Mouse (Mus musculus) midbrain, embryonic 14.5 days (tissue): ENCODE data around the gene Camk1d. TPM values are rescaled to one million over a fixed set of nuclear protein-coding genes. Genes with fewer than 3 reads are reported as not detected.
A peak's percentile ranks its signal among the peaks of the same experiment; 100 is the strongest.

ENCODE experiments used
- ATAC-seq: fragments of 200-750 bp; cut with Nextera tagmentation; 2 replicates; pipeline ENCODE4 v1.8.0; 2017; ENCODE audit warnings: moderate number of reproducible peaks, moderate library complexity; ENCODE audit not compliant: low FRiP score, low TSS enrichment
- DNase-seq: peaks from one replicate; pipeline ENCODE4 v3.0.0-alpha.2; 2015
- H3K27ac ChIP-seq: fragments of 300-500 bp; sonication (generic); replicated peaks from 2 replicates; pipeline ENCODE4 v1.5.1; 2014; ENCODE audit warnings: mild to moderate bottlenecking, low read depth, low read length, moderate library complexity
- H3K27me3 ChIP-seq: fragments of 300-500 bp; sonication (generic); 2 replicates; pipeline ENCODE4 v1.6.1; 2014; ENCODE audit warnings: low read length, control low read depth, mixed read lengths; ENCODE audit not compliant: control insufficient read depth, insufficient read depth
- H3K36me3 ChIP-seq: fragments of 300-500 bp; sonication (generic); 2 replicates; pipeline ENCODE4 v1.6.1; 2014; ENCODE audit warnings: low read length, control low read depth; ENCODE audit not compliant: control insufficient read depth, insufficient read depth
- H3K4me1 ChIP-seq: fragments of 300-500 bp; sonication (generic); 2 replicates; pipeline ENCODE4 v1.6.1; 2014; ENCODE audit warnings: mild to moderate bottlenecking, antibody characterized with exemption, low read length, control low read depth; ENCODE audit not compliant: control insufficient read depth, insufficient read depth
- H3K4me2 ChIP-seq: fragments of 300-500 bp; sonication (generic); 2 replicates; pipeline ENCODE4 v1.6.1; 2014; ENCODE audit warnings: mild to moderate bottlenecking, low read length, moderate library complexity
- H3K4me3 ChIP-seq: fragments of 300-500 bp; sonication (generic); replicated peaks from 2 replicates; pipeline ENCODE4 v1.5.1; 2014; ENCODE audit warnings: low read depth, low read length
- H3K9ac ChIP-seq: fragments of 300-500 bp; sonication (generic); replicated peaks from 2 replicates; pipeline ENCODE4 v1.6.1; 2014; ENCODE audit warnings: mild to moderate bottlenecking, low read length, moderate library complexity
- H3K9me3 ChIP-seq: fragments of 300-500 bp; sonication (generic); 2 replicates; pipeline ENCODE4 v1.6.1; 2016; ENCODE audit warnings: low read length, control low read depth, mixed read lengths; ENCODE audit not compliant: control insufficient read depth
- WGBS: fragments of 180-500 bp; shearing (Covaris S2); extraction: QIAGEN DNeasy Blood & Tissue Kit; methylation state at CpG from one replicate; pipeline ENCODE4 v1.1.7; 2014; 5-methylcytosine and 5-hydroxymethylcytosine counted together
- polyA plus RNA-seq: library from polyadenylated mRNA; unstranded; fragments of >200 nt; fragmentation: Nextera tagmentation; extraction: Ambion mirVana; gene quantifications from 2 replicates; pipeline ENCODE4 v1.2.1, GENCODE M21; 2014

The Camk1d gene
- polyA plus RNA-seq, 1 experiment from 2014 or later: 6.0 TPM

DNA sequence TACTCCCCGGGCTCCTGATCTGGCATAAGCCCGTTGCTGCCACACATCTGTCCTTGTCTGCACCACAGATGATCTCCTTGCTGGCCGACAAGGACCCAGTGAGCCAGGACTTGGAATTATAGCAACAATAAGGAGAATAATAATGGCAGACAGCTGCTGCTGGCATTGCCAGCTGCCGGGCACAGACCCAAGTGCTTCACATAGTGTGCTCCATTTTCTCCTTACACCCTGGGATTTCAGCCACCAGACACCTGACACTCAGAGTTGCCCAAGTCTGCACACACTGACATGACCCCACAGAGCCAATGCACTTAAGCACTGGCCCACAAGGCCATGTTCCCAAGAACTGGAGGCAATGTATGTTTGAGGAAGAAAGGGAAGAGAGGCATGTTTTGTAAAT, 214.7 kb downstream of the Camk1d start:
- H3K36me3 ChIP-seq: no peaks in the 10 kb centered on the region
- H3K27me3 ChIP-seq: no peaks in the 10 kb centered on the region
- H3K4me1 ChIP-seq: no peaks in the 10 kb centered on the region
- 63% methylated on average over 4 of the region's 4 CpGs for WGBS
- H3K4me3 ChIP-seq: no peak overlapping the region
- DNase-seq: no peak
- no peak for ATAC-seq
- no peaks in the 10 kb centered on the region for H3K9me3 ChIP-seq
- no peak overlapping the region for H3K4me2 ChIP-seq
- H3K27ac ChIP-seq: no peak overlapping the region
- no peak overlapping the region for H3K9ac ChIP-seq

DNA sequence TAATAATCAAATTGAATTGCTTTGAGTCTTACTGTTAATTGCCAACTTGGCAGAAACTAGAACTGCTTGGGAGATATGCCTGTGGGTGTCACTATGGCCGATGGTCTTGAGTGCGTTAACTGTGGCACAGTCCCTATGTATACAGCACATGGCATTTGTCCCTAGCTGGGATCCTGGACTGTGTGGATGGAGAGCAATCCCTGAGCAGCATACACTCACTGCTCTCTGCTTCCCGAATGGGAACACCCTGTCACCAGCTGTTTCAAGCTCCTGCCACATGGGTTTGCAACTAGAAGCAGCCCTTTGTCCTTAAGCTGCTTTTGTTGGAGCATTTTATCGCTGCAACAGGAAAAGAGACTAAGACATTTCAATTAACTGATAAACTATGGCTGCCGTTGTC, 224.4 kb downstream of the Camk1d start:
- Histone ChIP-seq H3K4me2 (no peak overlapping the region), H3K4me1 (no peaks in the 10 kb centered on the region), H3K27me3 (no peaks in the 10 kb centered on the region), H3K36me3 (no peaks in the 10 kb centered on the region), H3K9me3 (no peaks in the 10 kb centered on the region), H3K27ac (no peak overlapping the region), H3K4me3 (no peak overlapping the region), H3K9ac (no peak overlapping the region)
- DNase-seq: peak; percentile 18
- no peak for ATAC-seq
- WGBS: 51% methylated on average over 5 of the region's 5 CpGs

DNA sequence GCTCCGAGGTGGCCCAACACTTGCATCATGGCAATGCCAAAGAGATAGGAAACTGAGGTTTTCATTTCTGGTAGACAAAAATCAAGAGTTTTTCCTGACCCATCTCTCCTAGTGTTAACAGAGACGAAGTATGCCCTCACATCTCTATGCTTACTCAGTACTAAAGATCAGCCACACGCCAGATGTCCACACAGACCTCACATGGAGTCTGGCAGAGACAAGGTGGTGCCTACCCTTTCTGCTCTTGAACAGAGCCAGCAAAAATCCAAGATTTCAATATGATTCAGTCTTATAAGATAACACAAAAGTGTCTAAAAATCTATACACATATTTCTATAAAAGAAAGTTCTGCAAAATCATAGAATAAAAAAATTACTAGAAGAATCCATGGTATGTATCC, 227.0 kb downstream of the Camk1d start:
- Histone ChIP-seq H3K27me3 (no peaks in the 10 kb centered on the region), H3K36me3 (no peaks in the 10 kb centered on the region), H3K9me3 (no peaks in the 10 kb centered on the region), H3K27ac (no peak overlapping the region), H3K4me3 (no peak overlapping the region), H3K4me1 (no peaks in the 10 kb centered on the region), H3K9ac (no peak overlapping the region), H3K4me2 (no peak overlapping the region)
- DNase-seq (no peak), ATAC-seq (no peak)
- WGBS: 90% methylated on average over 3 of the region's 3 CpGs

DNA sequence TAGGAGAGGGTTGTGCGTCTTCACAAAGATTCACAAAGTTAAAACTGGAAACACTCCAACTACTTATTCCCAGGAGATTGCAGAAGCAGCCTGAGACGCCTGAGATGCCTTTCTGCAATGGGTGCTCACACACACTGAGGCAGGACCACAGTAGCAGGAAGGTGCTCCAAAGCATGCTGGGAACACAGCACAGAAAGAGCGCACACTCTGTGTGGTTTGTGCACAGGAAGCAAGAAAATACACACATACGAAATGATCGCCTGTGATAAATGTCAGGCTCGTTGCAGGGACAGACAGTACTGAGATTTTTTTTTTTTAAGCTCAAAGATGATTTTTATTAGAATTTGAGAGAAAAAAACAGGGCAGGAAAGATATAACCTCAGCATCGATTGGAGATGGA, 227.7 kb downstream of the Camk1d start:
- Histone ChIP-seq H3K27me3 (no peaks in the 10 kb centered on the region), H3K36me3 (no peaks in the 10 kb centered on the region), H3K27ac (no peak overlapping the region), H3K9ac (no peak overlapping the region), H3K9me3 (no peaks in the 10 kb centered on the region), H3K4me3 (no peak overlapping the region), H3K4me2 (no peak overlapping the region), H3K4me1 (no peaks in the 10 kb centered on the region)
- WGBS: 94% methylated on average over 7 of the region's 7 CpGs
- no peak for DNase-seq
- no peak for ATAC-seq

DNA sequence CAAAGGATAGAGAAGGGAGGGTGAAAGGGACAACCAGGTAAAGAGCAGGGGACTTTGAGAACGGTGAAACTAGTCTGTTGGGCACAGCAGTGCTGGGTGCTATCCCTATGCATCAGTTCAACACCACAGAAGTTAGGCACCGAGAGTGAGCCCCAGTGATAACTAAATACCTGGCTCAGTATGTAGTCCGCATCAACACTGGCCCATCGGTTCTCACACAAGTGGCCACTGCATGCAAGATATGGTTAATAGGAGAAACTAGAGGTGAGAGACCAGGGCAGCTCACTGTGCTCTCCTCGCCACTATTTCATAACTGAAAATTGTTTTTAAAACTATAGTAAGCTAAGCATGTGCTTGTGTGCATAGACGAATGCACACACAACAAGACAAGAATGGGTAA, 228.5 kb downstream of the Camk1d start:
- Histone ChIP-seq H3K9ac (no peak overlapping the region), H3K4me2 (no peak overlapping the region), H3K36me3 (no peaks in the 10 kb centered on the region), H3K4me1 (no peaks in the 10 kb centered on the region), H3K27me3 (no peaks in the 10 kb centered on the region), H3K27ac (no peak overlapping the region), H3K4me3 (no peak overlapping the region), H3K9me3 (no peaks in the 10 kb centered on the region)
- WGBS: 95% methylated on average over 6 of the region's 6 CpGs
- no peak for ATAC-seq
- no peak for DNase-seq

DNA sequence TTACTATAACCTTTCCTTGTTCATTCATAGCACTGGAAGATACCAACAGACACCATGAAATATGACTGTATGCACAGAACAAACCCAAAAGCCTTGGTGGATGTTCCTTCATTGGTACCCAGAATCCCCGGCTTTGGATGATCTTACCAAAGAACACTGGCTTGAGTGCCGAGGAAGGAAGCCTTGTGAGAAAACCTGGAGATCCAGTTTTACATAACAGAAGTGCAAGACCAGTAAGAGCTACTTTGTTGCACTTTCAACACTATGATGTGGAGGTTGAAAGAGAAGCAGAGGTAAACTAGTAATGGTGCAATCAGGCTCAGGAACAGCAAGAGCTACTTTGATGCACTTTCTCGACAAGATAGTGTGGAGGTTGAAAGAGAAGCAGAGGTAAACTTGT, 234.4 kb downstream of the Camk1d start:
- Histone ChIP-seq H3K27ac (no peak overlapping the region), H3K9ac (no peak overlapping the region), H3K4me2 (no peak overlapping the region), H3K9me3 (no peaks in the 10 kb centered on the region), H3K36me3 (no peaks in the 10 kb centered on the region), H3K4me3 (no peak overlapping the region), H3K27me3 (no peaks in the 10 kb centered on the region), H3K4me1 (no peaks in the 10 kb centered on the region)
- ATAC-seq (no peak), DNase-seq (no peak)
- WGBS: 93% methylated on average over 3 of the region's 3 CpGs

DNA sequence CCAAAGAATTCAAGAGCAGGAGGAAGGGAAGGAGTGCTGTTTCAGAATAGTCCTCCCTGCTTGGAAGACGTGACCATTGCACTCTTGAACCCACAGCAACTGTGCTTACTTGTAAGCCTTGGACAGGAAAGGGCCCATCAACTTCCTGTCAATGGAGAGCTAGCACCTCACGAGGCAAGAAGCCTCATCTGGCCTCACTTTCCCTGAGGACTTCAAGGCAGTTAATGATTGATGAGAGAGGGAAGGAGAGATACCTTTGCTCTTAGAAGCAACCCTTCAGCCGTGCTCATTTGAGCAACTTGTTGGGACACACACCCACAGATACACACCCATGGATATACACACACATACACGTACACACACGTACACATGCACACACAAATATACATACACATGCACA, 235.6 kb downstream of the Camk1d start:
- Histone ChIP-seq H3K27ac (no peak overlapping the region), H3K4me1 (no peaks in the 10 kb centered on the region), H3K27me3 (no peaks in the 10 kb centered on the region), H3K4me2 (no peak overlapping the region), H3K9me3 (no peaks in the 10 kb centered on the region), H3K9ac (no peak overlapping the region), H3K4me3 (no peak overlapping the region), H3K36me3 (no peaks in the 10 kb centered on the region)
- ATAC-seq (no peak), DNase-seq (no peak)
- whole genome bisulfite sequencing: 91% methylated on average over 5 of the region's 5 CpGs

DNA sequence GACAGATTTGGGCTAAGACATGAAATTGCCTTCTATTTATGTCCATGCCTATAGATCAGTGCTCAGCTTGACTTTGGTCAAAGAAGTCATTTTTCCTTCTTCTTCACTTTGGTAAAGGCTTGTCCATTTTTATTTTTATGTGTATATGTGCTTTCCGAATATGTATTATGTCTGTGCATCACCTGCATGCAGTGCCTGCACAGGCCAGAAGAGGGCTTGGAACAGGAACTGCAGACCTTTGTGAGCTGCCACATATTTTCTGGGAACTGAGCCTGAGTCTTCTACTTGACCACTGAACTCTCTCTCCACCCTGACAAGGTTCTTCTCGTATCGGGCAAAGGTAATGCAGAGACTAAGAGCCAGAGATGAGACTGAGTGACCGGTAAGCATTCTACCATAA, 236.1 kb downstream of the Camk1d start:
- Histone ChIP-seq H3K9me3 (no peaks in the 10 kb centered on the region), H3K4me1 (no peaks in the 10 kb centered on the region), H3K27me3 (no peaks in the 10 kb centered on the region), H3K27ac (no peak overlapping the region), H3K4me2 (no peak overlapping the region), H3K4me3 (no peak overlapping the region), H3K9ac (no peak overlapping the region), H3K36me3 (no peaks in the 10 kb centered on the region)
- DNase-seq: no peak
- ATAC-seq: no peak
- WGBS: 97% methylated on average over 4 of the region's 4 CpGs

DNA sequence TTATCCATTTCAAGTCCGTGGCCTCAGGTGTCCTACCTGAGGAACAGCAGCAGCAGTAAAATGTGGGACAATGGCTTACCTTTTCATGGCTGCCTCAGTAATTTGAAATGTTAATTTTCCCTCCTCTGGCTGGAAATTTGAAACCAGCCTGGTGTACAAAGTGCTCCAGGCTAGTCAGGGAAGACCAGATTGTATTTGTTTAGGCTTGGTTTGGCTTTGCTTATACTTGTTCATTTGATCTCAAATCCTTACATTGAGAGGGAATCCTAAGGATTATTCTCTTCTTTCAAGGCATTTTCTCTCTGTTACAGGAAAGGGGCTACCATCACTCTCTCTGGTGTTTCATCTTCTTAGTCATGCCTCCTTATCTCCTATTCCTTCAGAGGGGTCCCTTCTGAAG, 236.8 kb downstream of the Camk1d start:
- H3K9me3 ChIP-seq: no peaks in the 10 kb centered on the region
- no peak overlapping the region for H3K27ac ChIP-seq
- H3K9ac ChIP-seq: no peak overlapping the region
- H3K36me3 ChIP-seq: no peaks in the 10 kb centered on the region
- WGBS: 73% methylated on average over 1 of the region's 1 CpGs
- H3K4me2 ChIP-seq: no peak overlapping the region
- DNase-seq (no peak), ATAC-seq (no peak)
- no peaks in the 10 kb centered on the region for H3K4me1 ChIP-seq
- H3K4me3 ChIP-seq: no peak overlapping the region
- H3K27me3 ChIP-seq: no peaks in the 10 kb centered on the region
